Mouse (Mus musculus) CH12.LX (cell line): ENCODE results near the gene Drg1.

Experiments
- E2F4 ChIP-seq: IDR thresholded peaks from 2 replicates; pipeline ENCODE4 v1.6.1; 2011; ENCODE audit warnings: low read depth, low read length, improper control_type of control experiment; ENCODE audit not compliant: insufficient replicate concordance
- MAZ ChIP-seq: IDR thresholded peaks from 2 replicates; pipeline ENCODE4 v1.6.1; 2012; ENCODE audit warnings: low read depth, mild to moderate bottlenecking, inconsistent platforms, low read length, improper control_type of control experiment, moderate library complexity

GRCm38 (mm10) chr11:3311586-3312347 is 45.6 kb upstream of the Drg1 start:
- TF ChIP-seq E2F4 (no peak), MAZ (no peak)
